Mouse (Mus musculus) thymus, adult 2 months (tissue): ENCODE measurements around the gene Cckbr. TPM values are rescaled to one million over a fixed set of nuclear protein-coding genes. Genes with fewer than 3 reads are reported as not detected.

ENCODE experiments used
- DNase-seq: peaks from one replicate; pipeline ENCODE4 v3.0.0; 2021
- H3K27ac ChIP-seq: fragments of 200-500 bp; 2 replicates; pipeline ENCODE4 v1.5.1; 2012; ENCODE audit warnings: low read length, control low read depth; ENCODE audit not compliant: control insufficient read depth, insufficient read depth
- H3K27me3 ChIP-seq: fragments of 200-500 bp; 2 replicates; pipeline ENCODE4 v1.6.1; 2012; ENCODE audit warnings: mild to moderate bottlenecking, low read length, moderate library complexity, mixed read lengths; ENCODE audit not compliant: control insufficient read depth, insufficient read depth
- H3K36me3 ChIP-seq: fragments of 200-500 bp; 2 replicates; pipeline ENCODE4 v1.6.1; 2012; ENCODE audit warnings: mild to moderate bottlenecking, low read length, moderate library complexity; ENCODE audit not compliant: control insufficient read depth, insufficient read depth
- H3K4me1 ChIP-seq: fragments of 200-500 bp; replicated peaks from 2 replicates; pipeline ENCODE4 v1.6.1; 2012; ENCODE audit warnings: low read length; ENCODE audit not compliant: control insufficient read depth, insufficient read depth
- H3K4me3 ChIP-seq: fragments of 200-500 bp; 2 replicates; pipeline ENCODE4 v1.5.1; 2012; ENCODE audit warnings: mild to moderate bottlenecking, low read length, control low read depth, moderate library complexity; ENCODE audit not compliant: control insufficient read depth, insufficient read depth
- CTCF ChIP-seq: fragments of 200-500 bp; IDR thresholded peaks from 2 replicates; pipeline ENCODE4 v1.5.1; 2012; ENCODE audit warnings: mild to moderate bottlenecking, control low read depth, low read length, moderate library complexity, borderline replicate concordance; ENCODE audit not compliant: control insufficient read depth, poor library complexity, insufficient read depth; ENCODE audit errors: extremely low read depth
- POLR2A ChIP-seq: fragments of 200-500 bp; IDR thresholded peaks from 2 replicates; pipeline ENCODE4 v1.6.1; 2012; ENCODE audit warnings: mild to moderate bottlenecking, low read length, control low read depth, moderate library complexity; ENCODE audit not compliant: control insufficient read depth, poor library complexity, insufficient read depth; ENCODE audit errors: extremely low read depth
- WGBS: fragments of 180-500 bp; shearing (Covaris S2); methylation state at CpG from one replicate; pipeline ENCODE4 v1.1.7; 2018; 5-methylcytosine and 5-hydroxymethylcytosine counted together
- polyA plus RNA-seq: library from polyadenylated mRNA; depleted of rRNA; stranded (reverse); fragments of >200 nt; gene quantifications from 2 replicates; pipeline ENCODE4 v1.2.3, GENCODE M21; 2012

Cckbr gene
- polyA plus RNA-seq, 1 experiment, result 0.28 TPM

DNA sequence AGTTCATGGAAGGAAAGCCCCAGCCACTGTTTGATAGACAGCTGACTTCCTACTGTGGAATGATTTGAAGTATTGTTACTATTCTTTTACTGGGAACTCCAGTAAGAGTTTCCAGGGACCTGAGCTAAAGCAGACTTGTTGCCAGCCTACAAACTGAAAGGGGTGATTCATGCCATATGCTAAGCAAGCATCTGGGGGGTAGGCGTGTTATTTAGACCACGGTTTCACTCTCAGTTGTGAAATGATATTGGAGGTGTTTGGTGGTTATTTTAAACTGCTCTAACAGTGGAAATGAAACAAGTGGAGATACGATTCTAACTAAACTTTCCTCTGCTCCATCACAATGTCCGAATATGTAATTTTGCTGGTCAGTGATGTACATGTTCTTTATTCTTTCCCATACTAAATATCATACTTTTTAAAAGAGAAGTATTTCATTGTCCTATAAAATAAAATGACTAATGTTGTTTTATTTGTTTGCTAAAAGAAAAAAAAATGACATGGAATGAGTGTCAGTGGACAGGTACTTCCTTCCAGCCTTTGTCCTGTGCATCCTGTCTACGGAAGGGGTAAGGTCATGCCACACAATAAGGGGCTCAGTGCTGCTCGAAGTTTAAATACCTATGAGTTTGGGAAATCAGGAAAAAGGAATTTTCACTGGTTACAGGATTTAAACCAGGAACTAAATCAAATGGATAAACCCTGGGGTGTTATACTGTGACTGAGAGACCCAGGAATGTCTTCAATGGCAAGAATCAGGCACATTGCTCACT, 61.8 kb downstream of the Cckbr start:
- no peak for DNase-seq
- Histone ChIP-seq H3K27me3 (no peaks in the 10 kb centered on the region), H3K36me3 (no peaks in the 10 kb centered on the region), H3K4me3 (no peak overlapping the region), H3K27ac (no peak overlapping the region), H3K4me1 (no peaks in the 10 kb centered on the region)
- WGBS, result 74% methylated on average over 6 of the region's 6 CpGs
- no peak for TF ChIP-seq POLR2A
- TF ChIP-seq CTCF, result no peak

DNA sequence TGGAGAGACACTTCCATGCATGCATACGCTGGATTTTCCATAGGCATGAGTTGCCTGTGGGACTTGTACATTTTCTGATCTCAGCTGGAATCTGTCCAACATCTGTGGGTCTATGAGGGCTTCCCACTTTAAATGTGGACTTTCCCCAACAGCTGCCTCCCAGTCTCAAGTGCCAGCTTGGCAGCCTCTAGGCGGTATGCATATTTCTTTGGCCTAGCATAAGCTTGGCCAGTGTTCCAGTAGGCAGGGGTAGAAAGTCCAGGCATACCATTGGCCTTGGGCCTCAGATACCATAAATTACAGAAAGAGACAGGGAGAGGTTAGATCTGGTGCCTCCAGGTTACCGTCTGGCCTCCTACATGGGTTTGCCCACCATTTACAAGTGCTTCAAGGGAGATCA, 72.3 kb downstream of the Cckbr start:
- Histone ChIP-seq H3K4me1 (no peaks in the 10 kb centered on the region), H3K36me3 (no peaks in the 10 kb centered on the region), H3K4me3 (no peak overlapping the region), H3K27me3 (no peaks in the 10 kb centered on the region), H3K27ac (no peak overlapping the region)
- TF ChIP-seq CTCF (no peak), POLR2A (no peak)
- 96% methylated on average over 3 of the region's 3 CpGs for WGBS
- no peak for DNase-seq

DNA sequence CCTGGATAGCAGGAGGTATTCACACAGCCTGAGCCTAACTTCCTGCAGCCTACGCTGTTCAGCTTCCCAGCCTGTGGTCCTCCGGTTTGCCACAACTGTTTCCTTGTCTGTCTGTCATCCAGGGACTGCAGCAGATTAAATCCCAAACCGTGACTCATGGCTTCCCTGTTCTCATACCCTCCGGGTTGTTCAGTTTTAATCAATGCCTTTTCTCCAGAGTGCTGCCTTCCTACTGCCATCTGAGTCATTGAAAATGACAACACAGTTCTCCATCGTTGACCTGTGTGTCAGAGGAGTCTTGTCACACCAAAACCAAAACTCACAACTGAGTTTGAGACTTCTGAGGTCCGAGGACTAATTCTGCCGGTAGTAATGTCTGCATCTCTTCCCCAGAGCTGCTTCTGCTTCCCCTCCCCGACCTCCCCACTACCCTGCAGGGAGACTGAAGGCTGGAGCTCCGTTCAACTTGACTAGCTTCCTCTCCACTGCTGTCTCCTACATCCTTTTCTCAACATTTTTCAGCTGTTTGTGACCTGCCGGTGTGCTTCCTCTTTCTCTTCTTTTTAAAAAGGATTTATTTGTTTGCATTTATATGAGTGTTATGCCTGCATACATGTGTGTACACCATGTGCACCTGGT, 73.4 kb downstream of the Cckbr start:
- Histone ChIP-seq H3K27ac (no peak overlapping the region), H3K36me3 (no peaks in the 10 kb centered on the region), H3K27me3 (no peaks in the 10 kb centered on the region), H3K4me3 (no peak overlapping the region), H3K4me1 (no peaks in the 10 kb centered on the region)
- TF ChIP-seq CTCF (no peak), POLR2A (no peak)
- 14% methylated on average over 10 of the region's 10 CpGs for WGBS
- no peak for DNase-seq

DNA sequence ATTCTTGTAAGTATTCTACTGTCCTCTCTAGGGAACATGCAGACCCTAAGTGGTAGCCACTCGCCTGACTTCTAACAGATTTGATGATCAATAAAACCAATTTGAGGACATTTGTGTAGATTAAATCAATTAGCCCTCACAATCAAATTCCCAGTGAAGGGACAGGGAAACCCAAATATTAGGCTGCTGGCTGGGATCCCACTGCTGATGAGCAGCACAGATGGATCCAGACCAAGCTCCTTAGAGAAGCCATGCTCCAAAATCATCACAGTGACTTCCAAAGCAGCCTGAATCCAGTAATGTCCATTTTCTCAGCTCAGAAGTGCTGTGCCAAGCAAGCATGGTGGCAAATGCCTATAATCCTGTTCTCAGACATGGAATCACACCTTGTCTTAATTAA, 74.1 kb downstream of the Cckbr start:
- no peak overlapping the region for H3K27ac ChIP-seq
- no peak overlapping the region for H3K4me3 ChIP-seq
- 91% methylated on average over 1 of the region's 1 CpGs for WGBS
- H3K27me3 ChIP-seq, result no peaks in the 10 kb centered on the region
- no peaks in the 10 kb centered on the region for H3K36me3 ChIP-seq
- no peak for DNase-seq
- TF ChIP-seq POLR2A, result no peak
- no peak for TF ChIP-seq CTCF
- H3K4me1 ChIP-seq, result no peaks in the 10 kb centered on the region

DNA sequence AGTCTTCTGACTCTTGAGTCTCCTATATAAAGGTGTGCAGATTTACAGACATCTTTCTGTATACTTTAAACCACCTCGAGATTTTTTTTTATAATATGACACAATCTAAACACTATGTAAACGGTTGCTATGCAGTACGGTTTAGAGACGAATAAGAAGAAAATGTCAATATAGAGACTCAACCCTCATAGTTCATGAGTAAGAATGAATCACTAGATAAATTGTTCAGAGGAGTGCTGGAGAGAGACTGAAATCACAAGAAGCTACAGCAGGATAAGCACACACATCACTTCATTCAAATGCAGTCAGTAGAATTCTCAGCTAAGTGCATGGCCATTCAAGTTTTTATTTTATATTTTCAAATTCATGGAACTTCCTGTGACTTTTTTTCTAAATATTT, 76.5 kb downstream of the Cckbr start:
- Histone ChIP-seq H3K36me3 (no peaks in the 10 kb centered on the region), H3K27ac (no peak overlapping the region), H3K4me3 (no peak overlapping the region), H3K27me3 (no peaks in the 10 kb centered on the region), H3K4me1 (no peaks in the 10 kb centered on the region)
- 90% methylated on average over 4 of the region's 4 CpGs for WGBS
- TF ChIP-seq CTCF (no peak), POLR2A (no peak)
- DNase-seq, result no peak

DNA sequence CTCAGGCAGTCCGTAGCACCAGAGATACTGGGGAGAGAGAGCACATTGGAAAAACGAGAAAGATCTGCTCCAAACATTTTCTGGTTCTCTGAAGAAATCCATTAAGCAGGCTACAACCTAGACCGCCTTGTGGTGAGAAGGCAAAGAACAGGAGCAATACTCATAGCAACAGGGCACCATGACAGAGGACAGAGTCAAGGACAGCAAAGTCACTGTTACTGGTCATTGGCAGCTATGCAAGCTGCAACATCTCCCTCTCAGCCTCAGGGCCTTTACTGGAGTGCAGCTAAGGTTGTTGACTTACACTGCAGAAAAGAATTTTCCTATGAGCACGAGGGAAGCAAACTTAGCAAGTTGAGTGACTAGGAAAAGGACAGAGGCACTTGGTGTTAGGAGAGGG, 81.7 kb downstream of the Cckbr start:
- WGBS, result 84% methylated on average over 4 of the region's 4 CpGs
- H3K4me3 ChIP-seq, result no peak overlapping the region
- no peaks in the 10 kb centered on the region for H3K4me1 ChIP-seq
- no peak overlapping the region for H3K27ac ChIP-seq
- no peaks in the 10 kb centered on the region for H3K36me3 ChIP-seq
- TF ChIP-seq POLR2A (no peak), CTCF (no peak)
- no peaks in the 10 kb centered on the region for H3K27me3 ChIP-seq
- no peak for DNase-seq
